Mouse (Mus musculus) ES-E14 (cell line): ENCODE data around the gene Ophn1. TPM values are rescaled to one million over a fixed set of nuclear protein-coding genes. Genes with fewer than 3 reads are reported as not detected.

Experiments used
- DNase-seq: peaks from one replicate; pipeline ENCODE4 v3.0.0-alpha.2; 2013; ENCODE audit warnings: low read depth, low spot score
- H3K27ac ChIP-seq: 2 replicates; pipeline ENCODE4 v1.5.1; 2012; ENCODE audit warnings: low read depth, mild to moderate bottlenecking, low read length, moderate library complexity, mixed read lengths; ENCODE audit not compliant: poor library complexity, insufficient read depth, severe bottlenecking
- H3K36me3 ChIP-seq: 2 replicates; pipeline ENCODE4 v1.6.1; 2012; ENCODE audit warnings: mild to moderate bottlenecking, low read length, moderate library complexity, mixed read lengths; ENCODE audit not compliant: control insufficient read depth, poor library complexity, insufficient read depth, severe bottlenecking
- H3K4me1 ChIP-seq, 2 experiments: fragments of 150-350 bp in 1 of 2; sonication (generic) in 1 of 2; 2 replicates each; pipeline ENCODE4 v1.6.1; 2012; ENCODE audit warnings: low read length in 2 of 2, mild to moderate bottlenecking in 1 of 2, mixed read lengths in 1 of 2; ENCODE audit not compliant: control insufficient read depth in 2 of 2, insufficient read depth in 2 of 2, poor library complexity in 1 of 2
- H3K4me3 ChIP-seq, 2 experiments: fragments of 150-350 bp in 1 of 2; sonication (generic) in 1 of 2; 2 replicates each; pipeline ENCODE4 v1.5.1; 2012; ENCODE audit warnings: low read length in 2 of 2, low read depth in 1 of 2, mild to moderate bottlenecking in 1 of 2, mixed read lengths in 1 of 2; ENCODE audit not compliant: insufficient read depth in 1 of 2, poor library complexity in 1 of 2, severe bottlenecking in 1 of 2
- H3K9ac ChIP-seq: 2 replicates; pipeline ENCODE4 v1.6.1; 2012; ENCODE audit warnings: low read depth, mild to moderate bottlenecking, low read length, mixed read lengths; ENCODE audit not compliant: poor library complexity, insufficient read depth, severe bottlenecking
- H3K9me3 ChIP-seq: fragments of 150-350 bp; sonication (generic); 2 replicates; pipeline ENCODE4 v1.6.1; 2012; ENCODE audit warnings: low read depth, mild to moderate bottlenecking, low read length; ENCODE audit not compliant: control insufficient read depth, insufficient read depth
- CHD2 ChIP-seq: IDR thresholded peaks from 2 replicates; pipeline ENCODE4 v1.6.1; 2014; ENCODE audit warnings: mild to moderate bottlenecking, low read depth, low read length, inconsistent platforms
- HCFC1 ChIP-seq: IDR thresholded peaks from 2 replicates; pipeline ENCODE4 v1.6.1; 2012; ENCODE audit warnings: low read length, inconsistent platforms, borderline replicate concordance; ENCODE audit not compliant: insufficient read depth
- MAFK ChIP-seq: IDR thresholded peaks from 2 replicates; pipeline ENCODE4 v1.6.1; 2014; ENCODE audit warnings: mild to moderate bottlenecking, low read depth, low read length, inconsistent platforms; ENCODE audit not compliant: insufficient read depth
- ZC3H11A ChIP-seq: IDR thresholded peaks from 2 replicates; pipeline ENCODE4 v1.6.1; 2012; ENCODE audit warnings: low read depth, mild to moderate bottlenecking, inconsistent platforms, low read length, borderline replicate concordance
- ZNF384 ChIP-seq: IDR thresholded peaks from 2 replicates; pipeline ENCODE4 v1.6.1; 2012; ENCODE audit warnings: low read depth, low read length, inconsistent platforms
- in situ Hi-C, 2 experiments: fragments of 600-800 bp; cut with MboI; formaldehyde crosslinking; loops; one replicate each; pipeline ENCODE4 v1.15.1; 2025; ENCODE audit warnings: low sequenced_read_pairs in 2 of 2, inconsistent platforms in 1 of 2; ENCODE audit not compliant: unreplicated experiment in 2 of 2
- total RNA-seq: library from RNA; depleted of rRNA; stranded (reverse); fragments of 300-350 nt; gene quantifications from 2 replicates; pipeline ENCODE4 v1.2.3, GENCODE M21; 2012

Gene Ophn1
- total RNA-seq, 1 experiment = 2.9 TPM

DNA sequence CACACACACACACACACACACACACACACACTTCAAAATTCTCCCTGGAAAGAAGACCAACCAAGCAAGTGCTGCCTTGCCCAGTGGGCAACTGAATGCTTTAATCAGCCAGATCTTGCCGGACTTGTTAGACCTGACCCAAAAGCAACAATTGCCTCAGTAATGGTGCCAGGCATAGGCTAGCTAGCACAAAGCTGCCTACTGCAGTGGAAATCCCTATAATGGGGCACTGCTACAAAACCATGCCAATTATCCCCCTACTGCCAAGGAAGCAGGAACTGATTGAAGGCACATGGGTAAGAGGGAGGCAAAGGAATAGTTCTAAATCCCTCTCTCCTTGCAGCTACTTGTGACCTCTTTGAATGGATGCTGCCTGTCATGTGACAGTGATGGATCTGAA is 18.8 kb downstream of the Ophn1 start:
- no peak overlapping the region for H3K4me3 ChIP-seq
- in situ Hi-C loops = no loop called here
- H3K27ac ChIP-seq = no peak overlapping the region
- no peaks in the 10 kb centered on the region for H3K9me3 ChIP-seq
- no peak overlapping the region for H3K9ac ChIP-seq
- no peaks in the 10 kb centered on the region for H3K4me1 ChIP-seq
- no peak for TF ChIP-seq MAFK
- no peak for TF ChIP-seq ZNF384
- no peak for TF ChIP-seq ZC3H11A
- TF ChIP-seq CHD2 = no peak
- TF ChIP-seq HCFC1 = no peak
- H3K36me3 ChIP-seq = no peaks in the 10 kb centered on the region
- DNase-seq = no peak

- no peak overlapping the region for H3K27ac ChIP-seq
- H3K4me1 ChIP-seq = no peaks in the 10 kb centered on the region
- H3K4me3 ChIP-seq = no peak overlapping the region
- no peaks in the 10 kb centered on the region for H3K36me3 ChIP-seq
- in situ Hi-C loops = no loop called here
- no peaks in the 10 kb centered on the region for H3K9me3 ChIP-seq
- H3K9ac ChIP-seq = no peak overlapping the region
- no peak for TF ChIP-seq ZNF384
- TF ChIP-seq CHD2 = no peak
- TF ChIP-seq MAFK = no peak
- no peak for DNase-seq
Measured at GRCm38 (mm10) chrX:98870541-98870940, 20.3 kb downstream of the Ophn1 start.

GRCm38 (mm10) chrX:98869735-98870134 is 21.1 kb downstream of the Ophn1 start:
- H3K4me3 ChIP-seq = no peak overlapping the region
- no peaks in the 10 kb centered on the region for H3K36me3 ChIP-seq
- H3K9me3 ChIP-seq = no peaks in the 10 kb centered on the region
- H3K9ac ChIP-seq = no peak overlapping the region
- DNase-seq = no peak
- H3K4me1 ChIP-seq = no peaks in the 10 kb centered on the region
- no peak overlapping the region for H3K27ac ChIP-seq
- TF ChIP-seq HCFC1 (no peak), ZNF384 (no peak), MAFK (no peak), ZC3H11A (no peak), CHD2 (no peak)
- in situ Hi-C loops = no loop called here

GRCm38 (mm10) chrX:98869165-98869564 is 21.7 kb downstream of the Ophn1 start:
- Histone ChIP-seq H3K36me3 (no peaks in the 10 kb centered on the region), H3K9ac (no peak overlapping the region), H3K27ac (no peak overlapping the region), H3K9me3 (no peaks in the 10 kb centered on the region), H3K4me1 (no peaks in the 10 kb centered on the region), H3K4me3 (no peak overlapping the region)
- in situ Hi-C loops = no loop called here
- TF ChIP-seq ZC3H11A (no peak), HCFC1 (no peak), ZNF384 (no peak), CHD2 (no peak), MAFK (no peak)
- no peak for DNase-seq

DNA sequence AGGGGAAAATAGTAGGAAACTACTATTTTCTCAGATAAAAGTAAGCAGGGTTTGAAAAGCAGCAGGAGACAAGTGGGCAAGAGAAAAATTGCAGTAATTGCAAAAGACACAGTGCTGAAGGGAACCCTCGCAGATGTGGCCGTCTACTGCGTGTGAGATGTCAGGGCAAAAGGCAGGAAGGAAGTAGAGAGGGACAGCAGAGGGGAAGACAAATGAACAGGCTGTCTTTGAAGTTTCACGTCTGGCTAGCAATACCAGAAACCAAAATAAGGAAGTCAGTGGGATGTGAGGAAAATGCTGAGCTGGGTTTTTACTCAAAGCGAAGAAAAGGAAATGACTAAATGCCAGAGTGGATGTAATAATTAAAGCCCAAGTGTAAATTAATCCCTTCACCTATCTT is 30.7 kb downstream of the Ophn1 start:
- Histone ChIP-seq H3K27ac (no peak overlapping the region), H3K36me3 (no peaks in the 10 kb centered on the region), H3K4me1 (no peaks in the 10 kb centered on the region), H3K9ac (no peak overlapping the region), H3K4me3 (no peak overlapping the region), H3K9me3 (no peaks in the 10 kb centered on the region)
- DNase-seq = no peak
- no peak for TF ChIP-seq CHD2
- TF ChIP-seq HCFC1 = no peak
- TF ChIP-seq ZC3H11A = no peak
- TF ChIP-seq ZNF384 = no peak
- no peak for TF ChIP-seq MAFK
- in situ Hi-C loops = no loop called here
